Mouse (Mus musculus): ENCODE results near the gene Shf. TPM values are rescaled to one million over a fixed set of nuclear protein-coding genes. Genes with fewer than 3 reads are reported as not detected.
"Not testable (repeated sequence)": the region's sequence is repeated elsewhere in the genome, so short reads cannot be mapped to it uniquely, and the experiment has no call there.

Gene Shf
- polyA plus RNA-seq, 1 experiment: 2.6 TPM

DNA sequence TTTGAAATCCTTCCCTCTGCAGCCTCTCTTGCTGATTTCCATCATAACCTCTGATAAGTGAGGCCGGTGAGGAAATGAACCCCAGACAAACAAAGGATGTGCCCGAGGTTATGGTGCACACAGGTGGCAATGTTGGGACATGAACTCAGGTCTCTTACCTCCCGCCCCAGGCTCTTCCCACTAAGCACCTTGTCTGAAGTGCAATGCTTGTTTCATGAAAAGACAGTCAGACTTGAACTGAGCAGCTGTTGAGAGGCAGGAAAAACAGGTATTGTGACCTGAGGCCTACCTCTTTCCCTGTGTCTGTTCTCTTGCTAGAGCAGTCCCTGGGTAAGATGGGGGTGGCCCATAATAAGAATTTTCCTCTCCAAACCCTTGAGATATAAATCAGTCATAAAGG, 36.7 kb downstream of the Shf start:
- no peak for TF ChIP-seq POLR2A (IDR thresholded peaks at IDR 0.05; ENCODE audit: borderline replicate concordance, low read depth, low read length)
- no peak for TF ChIP-seq CTCF (IDR thresholded peaks at IDR 0.05; ENCODE audit: low read depth, low read length)
- Histone ChIP-seq H3K4me1 (ENCODE audit: control insufficient read depth, insufficient read depth, low read length) (no peaks in the 10 kb centered on the region), H3K27ac (ENCODE audit: insufficient read depth, low read depth, low read length) (no peak overlapping the region), H3K4me3 (ENCODE audit: insufficient read depth, low read length) (no peak overlapping the region)

DNA sequence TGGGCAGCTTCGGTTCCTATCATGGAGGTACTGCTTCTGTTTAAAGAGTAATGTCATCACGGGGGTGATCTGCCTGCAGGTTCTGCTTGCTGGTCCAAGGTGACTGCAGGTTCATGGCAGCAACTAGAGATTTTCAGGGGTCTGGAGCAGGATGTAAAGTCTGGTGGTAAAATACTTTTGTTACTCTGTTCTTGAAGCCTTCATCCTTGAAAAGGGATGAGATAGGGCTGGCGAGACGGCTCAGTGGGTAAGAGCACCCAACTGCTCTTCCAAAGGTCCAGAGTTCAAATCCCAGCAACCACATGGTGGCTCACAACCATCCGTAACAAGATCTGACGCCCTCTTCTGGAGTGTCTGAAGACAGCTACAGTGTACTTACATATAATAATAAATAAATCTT, 38.6 kb downstream of the Shf start:
- H3K4me3 ChIP-seq (ENCODE audit: insufficient read depth, low read length); H3K27ac ChIP-seq (ENCODE audit: insufficient read depth, low read depth, low read length); H3K4me1 ChIP-seq (ENCODE audit: control insufficient read depth, insufficient read depth, low read length): not testable (repeated sequence)

DNA sequence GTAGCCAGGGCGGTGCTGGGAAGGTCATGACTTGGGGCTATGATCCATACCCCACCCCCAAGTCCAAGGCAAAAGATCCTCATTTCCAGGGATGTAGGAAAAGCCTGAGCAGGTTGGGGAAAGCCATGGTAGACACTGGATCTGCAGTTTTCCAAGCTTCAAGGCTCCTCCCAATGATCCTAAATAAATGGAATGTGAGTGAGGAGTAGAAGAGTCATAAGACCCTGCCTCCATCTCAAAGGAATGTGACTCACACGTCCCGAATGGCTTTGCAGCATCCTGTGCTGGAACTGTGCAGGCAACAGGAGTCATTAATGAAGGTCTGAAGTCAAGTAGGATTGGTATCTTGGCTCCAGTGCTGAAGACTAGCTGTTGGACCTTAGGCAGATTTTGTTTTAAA, 41.0 kb downstream of the Shf start:
- TF ChIP-seq CTCF (IDR thresholded peaks at IDR 0.05; ENCODE audit: low read depth, low read length): no peak
- no peak for TF ChIP-seq POLR2A (IDR thresholded peaks at IDR 0.05; ENCODE audit: borderline replicate concordance, low read depth, low read length)
- no peak overlapping the region for H3K4me3 ChIP-seq (ENCODE audit: insufficient read depth, low read length)
- no peak overlapping the region for H3K27ac ChIP-seq (ENCODE audit: insufficient read depth, low read depth, low read length)
- H3K4me1 ChIP-seq (ENCODE audit: control insufficient read depth, insufficient read depth, low read length): no peaks in the 10 kb centered on the region

GRCm38 (mm10) chr2:122325361-122325760, 43.6 kb downstream of the Shf start:
- no peak overlapping the region for H3K27ac ChIP-seq (ENCODE audit: insufficient read depth, low read depth, low read length)
- H3K4me1 ChIP-seq (ENCODE audit: control insufficient read depth, insufficient read depth, low read length): no peaks in the 10 kb centered on the region
- no peak for TF ChIP-seq POLR2A (IDR thresholded peaks at IDR 0.05; ENCODE audit: borderline replicate concordance, low read depth, low read length)
- H3K4me3 ChIP-seq (ENCODE audit: insufficient read depth, low read length): no peak overlapping the region

- TF ChIP-seq CTCF (IDR thresholded peaks at IDR 0.05; ENCODE audit: low read depth, low read length): no peak
- no peak for TF ChIP-seq POLR2A (IDR thresholded peaks at IDR 0.05; ENCODE audit: borderline replicate concordance, low read depth, low read length)
- no peak overlapping the region for H3K4me3 ChIP-seq (ENCODE audit: insufficient read depth, low read length)
- no peaks in the 10 kb centered on the region for H3K4me1 ChIP-seq (ENCODE audit: control insufficient read depth, insufficient read depth, low read length)
- no peak overlapping the region for H3K27ac ChIP-seq (ENCODE audit: insufficient read depth, low read depth, low read length)
Observed at GRCm38 (mm10) chr2:122324586-122324985, 44.4 kb downstream of the Shf start.

DNA sequence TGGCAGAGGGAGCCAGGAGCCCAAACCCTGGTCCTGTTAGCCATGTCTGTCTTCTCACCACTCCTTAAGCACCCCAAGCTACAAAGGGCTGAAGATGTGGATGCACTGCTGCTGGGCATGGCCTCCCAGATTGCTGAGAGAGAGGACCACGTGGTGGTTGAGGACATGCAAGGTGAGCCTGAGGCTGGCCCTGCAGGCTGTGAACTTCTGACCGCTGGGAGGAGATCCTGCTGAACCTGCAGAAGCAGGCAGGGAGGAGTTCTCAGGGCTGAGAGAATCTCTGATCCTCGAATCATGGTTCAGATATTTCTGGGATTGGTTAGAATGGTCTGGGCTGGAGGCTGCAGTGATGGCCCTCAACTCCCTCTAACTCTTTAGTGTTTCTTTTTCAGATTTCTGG, 45.0 kb downstream of the Shf start:
- no peaks in the 10 kb centered on the region for H3K4me1 ChIP-seq (ENCODE audit: control insufficient read depth, insufficient read depth, low read length)
- no peak for TF ChIP-seq POLR2A (IDR thresholded peaks at IDR 0.05; ENCODE audit: borderline replicate concordance, low read depth, low read length)
- TF ChIP-seq CTCF (IDR thresholded peaks at IDR 0.05; ENCODE audit: low read depth, low read length): no peak
- H3K27ac ChIP-seq (ENCODE audit: insufficient read depth, low read depth, low read length): no peak overlapping the region

DNA sequence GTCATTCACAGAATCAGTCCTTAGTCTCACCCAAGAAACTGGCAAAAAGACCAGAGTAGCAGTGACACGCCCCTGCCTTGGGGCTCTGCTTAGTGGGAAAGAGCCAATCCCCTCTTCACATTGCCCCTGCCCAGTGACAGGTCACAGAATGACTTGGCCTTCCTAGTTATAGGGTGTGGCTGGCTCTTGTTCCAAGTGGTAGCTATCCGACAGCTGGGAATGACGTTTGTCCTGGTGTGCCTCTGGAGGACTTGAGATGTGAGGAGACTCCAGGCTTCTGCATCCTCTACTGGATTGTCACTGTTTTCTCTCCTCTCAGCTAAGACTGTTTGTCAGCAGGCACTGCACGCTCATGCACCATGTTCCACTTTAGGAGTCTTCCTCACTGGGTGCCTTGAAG, 51.6 kb downstream of the Shf start:
- Histone ChIP-seq H3K4me3 (ENCODE audit: insufficient read depth, low read length) (no peak overlapping the region), H3K4me1 (ENCODE audit: control insufficient read depth, insufficient read depth, low read length) (no peaks in the 10 kb centered on the region), H3K27ac (ENCODE audit: insufficient read depth, low read depth, low read length) (no peak overlapping the region)
- TF ChIP-seq POLR2A (IDR thresholded peaks at IDR 0.05; ENCODE audit: borderline replicate concordance, low read depth, low read length): no peak
- TF ChIP-seq CTCF (IDR thresholded peaks at IDR 0.05; ENCODE audit: low read depth, low read length): no peak

More for the DNA sequence above, 45.0 kb downstream of the Shf start:
- H3K4me3 ChIP-seq (ENCODE audit: insufficient read depth, low read length): no peak overlapping the region

- Histone ChIP-seq H3K4me1 (ENCODE audit: control insufficient read depth, insufficient read depth, low read length) (no peaks in the 10 kb centered on the region), H3K4me3 (ENCODE audit: insufficient read depth, low read length) (no peak within 1 kb of the TSS), H3K27ac (ENCODE audit: insufficient read depth, low read depth, low read length) (no peak within 1 kb of the TSS)
- no peak for TF ChIP-seq POLR2A (IDR thresholded peaks at IDR 0.05; ENCODE audit: borderline replicate concordance, low read depth, low read length)
Observed at GRCm38 (mm10) chr2:122315372-122315771, 53.6 kb downstream of the Shf start, which contains the start of gene Duox1. Gene Duox1, plus strand, starts transcription at chr2:122315672.

- Histone ChIP-seq H3K4me1 (ENCODE audit: control insufficient read depth, insufficient read depth, low read length) (no peaks in the 10 kb centered on the region), H3K27ac (ENCODE audit: insufficient read depth, low read depth, low read length) (no peak within 1 kb of the TSS), H3K4me3 (ENCODE audit: insufficient read depth, low read length) (peak within 1 kb of the TSS; percentile 34)
- TF ChIP-seq CTCF (IDR thresholded peaks at IDR 0.05; ENCODE audit: low read depth, low read length) (no peak), POLR2A (IDR thresholded peaks at IDR 0.05; ENCODE audit: borderline replicate concordance, low read depth, low read length) (no peak)
Observed at GRCm38 (mm10) chr2:122313536-122313935, 55.4 kb downstream of the Shf start, which contains the start of gene Duoxa1. Gene Duoxa1, minus strand, starts transcription at chr2:122313730.

DNA sequence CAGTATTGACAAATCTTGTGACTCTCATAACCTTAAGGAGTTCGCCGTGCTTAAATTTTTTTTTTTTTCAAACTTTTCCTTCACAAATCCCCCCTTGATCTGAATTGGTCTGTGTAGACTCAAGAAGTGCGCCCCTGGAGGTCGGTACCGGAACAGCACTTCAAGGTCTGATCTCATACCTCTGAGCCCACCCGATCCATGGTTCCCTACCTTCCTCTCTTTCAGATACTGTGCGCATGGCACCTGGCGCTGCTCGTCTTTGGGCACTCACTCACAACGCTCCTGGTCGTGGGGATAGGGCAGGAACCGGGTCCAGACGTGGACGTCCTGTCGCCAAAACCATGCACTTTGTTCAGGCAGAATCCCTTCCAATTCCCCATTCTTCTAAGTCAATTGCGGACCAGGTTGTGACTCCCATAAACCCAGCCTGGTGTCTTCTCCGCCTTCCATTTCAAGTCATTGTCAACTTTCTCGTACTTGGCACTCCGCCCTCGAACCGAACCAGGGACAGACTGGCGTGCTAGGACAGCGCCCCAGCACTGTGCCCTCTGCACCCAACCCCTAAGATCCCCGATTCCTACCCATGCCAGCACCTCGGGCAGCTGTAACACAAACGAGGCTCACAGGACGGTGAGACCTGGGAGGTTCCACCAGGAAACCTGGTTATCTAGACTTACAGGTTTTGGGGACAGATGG, 56.1 kb downstream of the Shf start:
- Histone ChIP-seq H3K4me1 (ENCODE audit: control insufficient read depth, insufficient read depth, low read length) (no peaks in the 10 kb centered on the region), H3K27ac (ENCODE audit: insufficient read depth, low read depth, low read length) (no peak overlapping the region), H3K4me3 (ENCODE audit: insufficient read depth, low read length) (peak overlapping the region; percentile 34)
- TF ChIP-seq POLR2A (IDR thresholded peaks at IDR 0.05; ENCODE audit: borderline replicate concordance, low read depth, low read length) (no peak), CTCF (IDR thresholded peaks at IDR 0.05; ENCODE audit: low read depth, low read length) (peak; percentile 58)

- TF ChIP-seq POLR2A (IDR thresholded peaks at IDR 0.05; ENCODE audit: borderline replicate concordance, low read depth, low read length) (no peak), CTCF (IDR thresholded peaks at IDR 0.05; ENCODE audit: low read depth, low read length) (no peak)
- no peak overlapping the region for H3K4me3 ChIP-seq (ENCODE audit: insufficient read depth, low read length)
- no peak overlapping the region for H3K27ac ChIP-seq (ENCODE audit: insufficient read depth, low read depth, low read length)
- H3K4me1 ChIP-seq (ENCODE audit: control insufficient read depth, insufficient read depth, low read length): no peaks in the 10 kb centered on the region
Observed at GRCm38 (mm10) chr2:122311561-122311960, 57.4 kb downstream of the Shf start.

Data from bone marrow macrophage, adult 2 months (primary cell).